Mouse (Mus musculus) macrophage (primary cell): Measurements from ENCODE around the gene Pxdc1. TPM values are rescaled to one million over a fixed set of nuclear protein-coding genes. Genes with fewer than 3 reads are reported as not detected.

Experiments used
- polyA plus RNA-seq: library from polyadenylated mRNA; stranded (reverse); fragments of 250-400 nt; gene quantifications from 3 replicates; pipeline ENCODE4 v1.2.4, GENCODE M21; 2018; ENCODE audit warnings: inconsistent platforms

The Pxdc1 gene
- polyA plus RNA-seq, 1 experiment from 2014 or later, result 0.14 TPM

Other genes with a start within 250 kb of the Pxdc1 start
- not detected in 3 replicates for gene Fam50b, start 81.4 kb upstream of the Pxdc1 start, polyA plus RNA-seq
- gene Prpf4b, start 221.8 kb upstream of the Pxdc1 start, polyA plus RNA-seq, result 38.8 to 42.0 TPM (median 39.1 TPM) in 3 replicates